Comparison of ENCODE assay signal across 8 mouse cellular contexts in genomic region chr4:155468952-155469351, GRCm38 (mm10). TPM values are rescaled to one million over a fixed set of nuclear protein-coding genes. Genes with fewer than 3 reads are reported as not detected.
DNase-seq lines count a peak whose midpoint lies in the region; ATAC-seq and TF ChIP-seq lines count a peak whose summit lies in the region.

TSS of gene Tmem52 (plus strand) at chr4:155469114.

- DNase-seq in neural tube, embryonic 11.5 days (ENCODE audit: low spot score) = no peak
- no peak for DNase-seq in neural tube, embryonic 10.5 days (ENCODE audit: extremely low spot score, low spot score)
- peak; percentile 70 for DNase-seq in lung, postnatal 10 days
- DNase-seq in testis, postnatal 10 days (ENCODE audit: low spot score) = peak; percentile 86
- DNase-seq in left cerebral cortex, postnatal 14 days (ENCODE audit: low spot score in 2 of 2) = no peak

- no peaks in the 10 kb centered on the region for H3K9me3 ChIP-seq in neural tube, embryonic 11.5 days (ENCODE audit: control insufficient read depth, low read length)
- no peaks in the 10 kb centered on the region for H3K9me3 ChIP-seq in heart, embryonic 11.5 days (replicated peaks; ENCODE audit: control insufficient read depth, low read length)
- no peaks in the 10 kb centered on the region for H3K9me3 ChIP-seq in kidney, embryonic 14.5 days (ENCODE audit: control insufficient read depth, low read length)

- 0 out of 2 replicates have a peak within 1 kb of the TSS, but pooled peaks have one; percentile 30 for H3K4me2 ChIP-seq in neural tube, embryonic 11.5 days (ENCODE audit: low read depth)
- H3K4me2 ChIP-seq in heart, embryonic 11.5 days = peak within 1 kb of the TSS; percentile 64
- H3K4me2 ChIP-seq in kidney, embryonic 14.5 days (replicated peaks; ENCODE audit: low read depth, low read length) = peak within 1 kb of the TSS; percentile 27

- TF ChIP-seq POLR2A in cortical plate, adult 2 months (IDR thresholded peaks at IDR 0.05; ENCODE audit: extremely low read depth, insufficient read depth, low read length) = no peak

- H3K4me3 ChIP-seq in neural tube, embryonic 11.5 days (ENCODE audit: low read depth, low read length) = no peak within 1 kb of the TSS
- H3K4me3 ChIP-seq in cortical plate, adult 2 months (ENCODE audit: insufficient read depth, low read length) = peak within 1 kb of the TSS; percentile 15
- peak within 1 kb of the TSS; percentile 36 for H3K4me3 ChIP-seq in heart, embryonic 11.5 days (ENCODE audit: low read depth, low read length)
- H3K4me3 ChIP-seq in kidney, embryonic 14.5 days (ENCODE audit: low read length) = peak within 1 kb of the TSS; percentile 7

- H3K27me3 ChIP-seq in neural tube, embryonic 11.5 days (ENCODE audit: control insufficient read depth, insufficient read depth, low read length) = peaks cover 2% of the 10 kb centered on the region; the same call in 1 of the 2 replicates
- peaks cover 11% of the 10 kb centered on the region for H3K27me3 ChIP-seq in heart, embryonic 11.5 days (ENCODE audit: control insufficient read depth, insufficient read depth, low read length)
- H3K27me3 ChIP-seq in kidney, embryonic 14.5 days (ENCODE audit: control insufficient read depth, insufficient read depth, low read length) = no peaks in the 10 kb centered on the region

- no peaks in the 10 kb centered on the region for H3K4me1 ChIP-seq in neural tube, embryonic 11.5 days (ENCODE audit: control insufficient read depth, insufficient read depth, low read length)
- H3K4me1 ChIP-seq in cortical plate, adult 2 months (ENCODE audit: control insufficient read depth, insufficient read depth, low read length) = no peaks in the 10 kb centered on the region
- peaks cover 8% of the 10 kb centered on the region; the same call in 1 of the 2 replicates for H3K4me1 ChIP-seq in heart, embryonic 11.5 days (ENCODE audit: control insufficient read depth, insufficient read depth, low read length)
- H3K4me1 ChIP-seq in kidney, embryonic 14.5 days (ENCODE audit: control insufficient read depth, insufficient read depth, low read length) = no peaks in the 10 kb centered on the region

- intact Hi-C loops in left cerebral cortex, postnatal 14 days (cut with DNase I) = no loop called here

- WGBS in neural tube, embryonic 11.5 days = 15% methylated on average over 21 of the region's 21 CpGs
- WGBS in heart, embryonic 11.5 days (ENCODE audit: insufficient replicate concordance) = 12% methylated on average over 21 of the region's 21 CpGs
- 13% methylated on average over 21 of the region's 21 CpGs for WGBS in kidney, embryonic 14.5 days

- H3K27ac ChIP-seq in neural tube, embryonic 11.5 days (ENCODE audit: low read depth, low read length) = no peak within 1 kb of the TSS
- no peak within 1 kb of the TSS for H3K27ac ChIP-seq in cortical plate, adult 2 months (ENCODE audit: insufficient read depth, low read length)
- H3K27ac ChIP-seq in heart, embryonic 11.5 days (ENCODE audit: low read depth, low read length) = no peak within 1 kb of the TSS
- no peak within 1 kb of the TSS for H3K27ac ChIP-seq in kidney, embryonic 14.5 days (ENCODE audit: low read depth, low read length)

- H3K9ac ChIP-seq in neural tube, embryonic 11.5 days (ENCODE audit: low read length) = no peak within 1 kb of the TSS
- peak within 1 kb of the TSS; percentile 39; the same call in 1 of the 2 replicates for H3K9ac ChIP-seq in heart, embryonic 11.5 days (ENCODE audit: low read depth, low read length)
- no peak within 1 kb of the TSS for H3K9ac ChIP-seq in kidney, embryonic 14.5 days (ENCODE audit: low read depth, low read length)

- no peak for TF ChIP-seq CTCF in cortical plate, adult 2 months (IDR thresholded peaks at IDR 0.05; ENCODE audit: extremely low read depth, insufficient read depth, low read length)

- no peak for ATAC-seq in neural tube, embryonic 11.5 days (ENCODE audit: insufficient read depth, low FRiP score, low TSS enrichment)
- ATAC-seq in heart, embryonic 11.5 days (replicated peaks; ENCODE audit: insufficient number of reproducible peaks, low FRiP score, low TSS enrichment) = no peak
- peak; percentile 45 for ATAC-seq in kidney, embryonic 14.5 days (ENCODE audit: low FRiP score, low TSS enrichment)

- H3K36me3 ChIP-seq in neural tube, embryonic 11.5 days (ENCODE audit: control insufficient read depth, insufficient read depth, low read length) = no peaks in the 10 kb centered on the region
- no peaks in the 10 kb centered on the region for H3K36me3 ChIP-seq in heart, embryonic 11.5 days (ENCODE audit: control insufficient read depth, insufficient read depth, low read length)
- no peaks in the 10 kb centered on the region for H3K36me3 ChIP-seq in kidney, embryonic 14.5 days (ENCODE audit: control insufficient read depth, insufficient read depth, low read length)

RNA-seq across cellular contexts. Expression of gene Tmem52, which starts in this region (rescaled TPM):
- polyA plus RNA-seq in neural tube, embryonic 11.5 days (2014; fragmentation: Nextera tagmentation; extraction: Ambion mirVana) = not detected in 2 replicates
- 2.1 and 2.7 TPM in 2 replicates for polyA plus RNA-seq in cortical plate, adult 2 months (2012; rRNA removed)
- polyA plus RNA-seq in heart, embryonic 11.5 days (2014; fragmentation: Nextera tagmentation; extraction: Ambion mirVana) = not detected in 2 replicates
- 0.44 and 0.57 TPM in 2 replicates for polyA plus RNA-seq in kidney, embryonic 14.5 days (2014; fragmentation: Nextera tagmentation; extraction: Ambion mirVana)
- total RNA-seq in left cerebral cortex, postnatal 14 days (2021) = 1 to 10 TPM; 1.2 to 2.9 TPM

Comparison
In these comparisons a context has a peak if more than half of its experiments do, and no peak if none do; other contexts are left out.
1. Peak in ATAC-seq, H3K4me3 ChIP-seq and H3K4me2 ChIP-seq in kidney, embryonic 14.5 days; RNA of the gene not detected or under 1 TPM.
2. DNase-seq: peak in lung, postnatal 10 days (single experiment) and testis, postnatal 10 days (single experiment); none in neural tube, embryonic 11.5 days (single experiment), neural tube, embryonic 10.5 days (single experiment) and left cerebral cortex, postnatal 14 days (0 of 2).
3. Peak in every context shown above with its lines, with median percentiles within 50 percentile points of each other: H3K4me2 ChIP-seq.